Mouse (Mus musculus) lung, embryonic 15.5 days (tissue): Measurements from ENCODE around the gene Yipf7. TPM values are rescaled to one million over a fixed set of nuclear protein-coding genes. Genes with fewer than 3 reads are reported as not detected.

Experiments used
- ATAC-seq: fragments of 200-750 bp; cut with Nextera tagmentation; 2 replicates; pipeline ENCODE4 v1.8.0; 2017; ENCODE audit warnings: moderate number of reproducible peaks, borderline replicate concordance; ENCODE audit not compliant: low FRiP score, low TSS enrichment; ENCODE audit errors: extremely low read depth
- H3K27ac ChIP-seq: fragments of 300-500 bp; sonication (generic); 2 replicates; pipeline ENCODE4 v1.5.1; 2015; ENCODE audit warnings: moderate library complexity, mild to moderate bottlenecking, inconsistent platforms
- H3K27me3 ChIP-seq: fragments of 300-500 bp; sonication (generic); 2 replicates; pipeline ENCODE4 v1.6.1; 2015; ENCODE audit warnings: inconsistent platforms
- H3K36me3 ChIP-seq: fragments of 300-500 bp; sonication (generic); 2 replicates; pipeline ENCODE4 v1.6.1; 2015; ENCODE audit warnings: inconsistent platforms
- H3K4me1 ChIP-seq: fragments of 300-500 bp; sonication (generic); 2 replicates; pipeline ENCODE4 v1.6.1; 2015; ENCODE audit warnings: inconsistent platforms
- H3K4me2 ChIP-seq: fragments of 300-500 bp; sonication (generic); 2 replicates; pipeline ENCODE4 v1.6.1; 2015; ENCODE audit warnings: inconsistent platforms, mild to moderate bottlenecking, moderate library complexity
- H3K4me3 ChIP-seq: fragments of 300-500 bp; sonication (generic); 2 replicates; pipeline ENCODE4 v1.5.1; 2015; ENCODE audit warnings: mild to moderate bottlenecking, inconsistent platforms
- H3K9ac ChIP-seq: fragments of 300-500 bp; sonication (generic); 2 replicates; pipeline ENCODE4 v1.6.1; 2015; ENCODE audit warnings: inconsistent platforms
- H3K9me3 ChIP-seq: fragments of 300-500 bp; sonication (generic); 2 replicates; pipeline ENCODE4 v1.6.1; 2016; ENCODE audit warnings: inconsistent platforms
- WGBS: fragments of 180-500 bp; shearing (Covaris S2); methylation state at CpG from one replicate; pipeline ENCODE4 v1.1.7; 2015; 5-methylcytosine and 5-hydroxymethylcytosine counted together
- polyA plus RNA-seq: library from polyadenylated mRNA; unstranded; fragments of >200 nt; fragmentation: Nextera tagmentation; extraction: Ambion mirVana; gene quantifications from 2 replicates; pipeline ENCODE4 v1.2.1, GENCODE M21; 2015

The Yipf7 gene
- polyA plus RNA-seq, result 0.43 and 1.8 TPM in 2 replicates

- no peak within 1 kb of the TSS for H3K4me3 ChIP-seq
Measured at GRCm38 (mm10) chr5:69542489-69542888, at the start of gene Yipf7. Gene Yipf7 (minus strand): TSS chr5:69542648.

GRCm38 (mm10) chr5:69591640-69592461 is 49.4 kb upstream of the Yipf7 start, which contains the start of gene Gnpda2:
Gene Gnpda2 (minus strand): TSS chr5:69592340.
- no peaks in the 10 kb centered on the region for H3K9me3 ChIP-seq
- H3K4me1 ChIP-seq, result peaks cover 6% of the 10 kb centered on the region; the same call in 1 of the 2 replicates
- peak within 1 kb of the TSS; percentile 75 for H3K27ac ChIP-seq
- H3K9ac ChIP-seq, result peak within 1 kb of the TSS; percentile 82
- H3K36me3 ChIP-seq, result no peaks in the 10 kb centered on the region
- H3K4me2 ChIP-seq, result peak within 1 kb of the TSS; percentile 78
- H3K27me3 ChIP-seq, result no peaks in the 10 kb centered on the region
- WGBS, result 3% methylated on average over 42 of the region's 42 CpGs
- peak; percentile 95 for ATAC-seq
- peak within 1 kb of the TSS; percentile 85 for H3K4me3 ChIP-seq

More at GRCm38 (mm10) chr5:69542489-69542888, at the start of gene Yipf7:
- no peak within 1 kb of the TSS for H3K4me2 ChIP-seq
- no peak within 1 kb of the TSS for H3K27ac ChIP-seq
- H3K27me3 ChIP-seq, result no peaks in the 10 kb centered on the region
- H3K36me3 ChIP-seq, result no peaks in the 10 kb centered on the region
- no peaks in the 10 kb centered on the region for H3K9me3 ChIP-seq
- H3K9ac ChIP-seq, result no peak within 1 kb of the TSS
- ATAC-seq, result no peak
- WGBS, result 51% methylated on average over 4 of the region's 4 CpGs
- no peaks in the 10 kb centered on the region for H3K4me1 ChIP-seq

DNA sequence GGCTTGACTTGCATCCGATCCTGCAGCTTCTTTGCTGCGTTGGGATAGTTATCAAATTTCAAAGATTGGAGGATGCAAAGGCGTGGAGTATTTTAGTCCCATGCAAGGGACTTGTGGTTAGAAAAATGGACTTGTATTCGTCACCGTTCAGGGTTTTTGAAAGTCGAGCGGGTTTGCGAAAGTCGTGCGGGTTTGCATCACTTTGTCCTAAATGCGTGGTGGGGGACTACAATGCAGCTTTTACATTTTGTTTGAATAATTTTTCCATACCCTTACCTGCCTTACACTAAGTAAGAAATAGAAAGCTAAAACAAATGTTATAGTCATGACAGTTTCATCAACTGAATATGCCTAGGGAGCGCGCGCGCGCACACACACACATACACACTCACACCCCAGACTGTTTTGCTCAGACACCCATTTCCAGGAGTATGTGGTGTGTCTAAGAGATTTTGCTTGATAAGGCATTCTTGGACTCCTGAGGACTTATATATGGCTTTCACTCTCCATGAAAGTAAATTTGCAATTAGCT is 15.0 kb upstream of the Yipf7 start:
- no peaks in the 10 kb centered on the region for H3K27me3 ChIP-seq
- H3K36me3 ChIP-seq, result peaks cover 16% of the 10 kb centered on the region
- peak overlapping the region; percentile 74 for H3K27ac ChIP-seq
- H3K4me2 ChIP-seq, result peak overlapping the region; percentile 59
- H3K9me3 ChIP-seq, result no peaks in the 10 kb centered on the region
- peak overlapping the region; percentile 79 for H3K4me3 ChIP-seq
- 7% methylated on average over 16 of the region's 16 CpGs for WGBS
- no peak for ATAC-seq
- H3K4me1 ChIP-seq, result no peaks in the 10 kb centered on the region
- H3K9ac ChIP-seq, result peak overlapping the region; percentile 82

- Histone ChIP-seq H3K4me3 (peak within 1 kb of the TSS; percentile 79), H3K4me2 (peak within 1 kb of the TSS; percentile 59), H3K9ac (peak within 1 kb of the TSS; percentile 82), H3K4me1 (no peaks in the 10 kb centered on the region), H3K27me3 (no peaks in the 10 kb centered on the region), H3K36me3 (peaks cover 16% of the 10 kb centered on the region), H3K9me3 (no peaks in the 10 kb centered on the region), H3K27ac (peak within 1 kb of the TSS; percentile 74)
- WGBS, result under 1% methylated on average over 68 of the region's 72 CpGs
- ATAC-seq, result peak; percentile 93
Measured at GRCm38 (mm10) chr5:69556628-69557403, 14.4 kb upstream of the Yipf7 start, which contains the start of gene Guf1. Gene Guf1 (plus strand): TSS chr5:69556923.

- 74% methylated on average over 1 of the region's 1 CpGs for WGBS
- Histone ChIP-seq H3K4me1 (no peaks in the 10 kb centered on the region), H3K9ac (no peak overlapping the region), H3K4me3 (no peak overlapping the region), H3K9me3 (no peaks in the 10 kb centered on the region), H3K27ac (no peak overlapping the region), H3K36me3 (no peaks in the 10 kb centered on the region), H3K4me2 (no peak overlapping the region), H3K27me3 (no peaks in the 10 kb centered on the region)
- no peak for ATAC-seq
Measured at GRCm38 (mm10) chr5:69541680-69542079, 768 bp downstream of the Yipf7 start.

DNA sequence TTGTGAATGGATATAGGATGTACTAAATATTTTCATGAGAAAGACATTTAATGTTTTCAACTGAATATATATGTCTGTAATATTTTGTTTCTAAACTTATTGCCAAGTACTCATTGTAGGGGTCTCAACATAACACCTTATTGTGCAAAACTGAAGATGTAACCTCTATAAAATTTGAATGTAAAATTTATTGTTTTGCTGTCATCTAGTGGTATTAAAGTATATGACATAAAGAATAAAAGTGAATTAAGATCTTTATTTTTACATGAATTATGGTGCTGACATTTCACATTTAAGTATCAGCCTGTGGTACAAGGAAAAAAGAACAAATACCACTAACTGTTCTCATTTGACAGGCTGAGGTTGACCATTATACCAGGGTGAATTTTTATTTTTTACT is 18.5 kb downstream of the Yipf7 start:
- Histone ChIP-seq H3K9me3 (no peaks in the 10 kb centered on the region), H3K36me3 (no peaks in the 10 kb centered on the region), H3K9ac (no peak overlapping the region), H3K27ac (no peak overlapping the region), H3K27me3 (no peaks in the 10 kb centered on the region), H3K4me1 (no peaks in the 10 kb centered on the region), H3K4me2 (no peak overlapping the region), H3K4me3 (no peak overlapping the region)
- ATAC-seq, result no peak

DNA sequence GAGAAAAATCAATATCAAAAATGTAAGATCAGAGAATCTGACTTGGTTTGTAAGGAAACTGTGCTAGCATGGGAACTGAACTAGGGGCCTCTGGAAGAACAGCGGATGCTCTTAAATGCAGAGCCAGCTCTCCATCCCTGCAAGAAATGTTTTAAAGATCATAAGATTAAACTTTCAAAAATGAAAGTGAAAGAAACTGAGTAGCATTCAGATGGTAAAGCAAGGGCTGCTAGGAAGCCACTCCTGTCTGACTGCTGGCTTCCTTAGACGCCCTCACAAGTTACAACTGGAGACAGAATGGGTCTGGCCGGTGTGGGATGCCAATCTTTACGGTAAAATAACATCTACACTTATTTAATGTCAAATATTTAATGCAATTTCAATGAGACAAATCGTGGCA is 20.4 kb downstream of the Yipf7 start:
- Histone ChIP-seq H3K4me2 (no peak overlapping the region), H3K4me1 (no peaks in the 10 kb centered on the region), H3K27ac (no peak overlapping the region), H3K27me3 (no peaks in the 10 kb centered on the region), H3K9me3 (no peaks in the 10 kb centered on the region), H3K36me3 (no peaks in the 10 kb centered on the region), H3K9ac (no peak overlapping the region), H3K4me3 (no peak overlapping the region)
- WGBS, result 57% methylated on average over 5 of the region's 5 CpGs
- ATAC-seq, result no peak

DNA sequence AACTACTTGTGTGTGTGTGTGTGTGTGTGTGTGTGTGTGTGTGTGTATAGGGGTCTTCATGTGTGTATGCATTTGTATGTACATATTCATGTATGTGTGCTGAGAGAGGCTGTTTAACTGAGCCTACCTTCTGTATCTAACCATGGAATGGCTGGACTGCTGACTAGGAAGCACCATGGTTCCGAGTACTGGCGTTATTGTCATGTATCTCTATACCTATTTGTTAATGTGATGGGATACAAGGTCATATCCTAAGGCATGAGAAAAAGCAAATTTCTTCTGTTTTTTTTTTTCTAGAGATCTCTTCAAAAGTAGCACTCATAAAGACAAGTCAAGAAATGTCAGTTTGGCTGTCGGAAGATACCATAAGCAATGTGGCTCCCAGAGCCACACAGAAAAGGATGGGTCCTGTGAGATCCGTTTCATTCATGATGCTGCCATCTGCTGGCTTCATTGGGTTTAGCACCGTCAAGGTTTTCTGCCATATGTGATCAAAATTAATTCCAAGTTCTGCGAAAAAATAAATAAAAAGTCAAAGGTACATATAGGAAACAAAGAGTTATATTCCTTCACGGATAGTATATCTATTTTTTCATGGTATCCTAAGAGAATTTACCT is 21.7 kb downstream of the Yipf7 start:
- Histone ChIP-seq H3K4me2 (no peak overlapping the region), H3K4me1 (no peaks in the 10 kb centered on the region), H3K9me3 (no peaks in the 10 kb centered on the region), H3K4me3 (no peak overlapping the region), H3K9ac (no peak overlapping the region), H3K27ac (no peak overlapping the region), H3K27me3 (no peaks in the 10 kb centered on the region), H3K36me3 (no peaks in the 10 kb centered on the region)
- 30% methylated on average over 7 of the region's 7 CpGs for WGBS
- no peak for ATAC-seq

DNA sequence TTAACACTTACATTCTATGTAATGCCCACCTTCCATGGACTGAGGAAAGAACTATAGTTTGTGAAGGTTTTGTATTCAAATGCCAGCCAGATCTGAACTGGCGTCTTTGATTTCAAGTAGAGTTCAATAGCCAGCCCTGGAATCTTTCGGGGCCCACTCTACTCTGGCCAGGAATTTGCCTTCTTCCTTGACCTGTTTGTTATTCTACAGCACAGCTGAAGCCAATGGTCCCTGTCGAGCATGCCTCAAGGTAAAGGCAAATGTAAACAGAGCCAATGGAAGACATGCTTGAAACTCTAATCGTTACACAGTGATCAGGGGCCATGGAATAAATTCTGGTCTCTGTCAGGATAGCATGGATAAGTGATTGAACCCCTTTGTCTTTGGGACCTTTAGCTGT is 30.2 kb downstream of the Yipf7 start:
- no peak overlapping the region for H3K4me2 ChIP-seq
- no peak for ATAC-seq
- H3K4me1 ChIP-seq, result no peaks in the 10 kb centered on the region
- no peak overlapping the region for H3K4me3 ChIP-seq
- no peak overlapping the region for H3K9ac ChIP-seq
- no peaks in the 10 kb centered on the region for H3K36me3 ChIP-seq
- no peak overlapping the region for H3K27ac ChIP-seq
- 28% methylated on average over 4 of the region's 4 CpGs for WGBS
- H3K9me3 ChIP-seq, result no peaks in the 10 kb centered on the region
- no peaks in the 10 kb centered on the region for H3K27me3 ChIP-seq

DNA sequence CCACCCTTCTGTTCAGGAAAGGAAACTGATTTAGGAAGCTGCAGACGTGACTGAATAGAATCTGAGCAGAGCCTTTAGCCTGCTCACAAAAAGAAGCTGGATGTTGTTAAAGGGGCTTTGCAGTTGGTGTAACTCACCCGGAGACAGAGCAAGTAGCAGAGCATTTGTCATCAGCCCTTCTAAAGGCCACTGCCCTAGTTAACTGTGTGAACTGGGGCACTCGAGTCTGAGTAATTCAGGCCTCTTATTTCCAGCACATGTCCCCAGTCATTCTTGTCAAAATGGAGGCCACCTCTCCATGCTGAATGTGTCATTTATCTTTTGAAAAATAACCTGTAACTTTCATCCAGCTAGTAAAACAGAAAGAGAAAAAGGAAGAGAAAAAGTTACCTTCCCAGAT is 30.8 kb downstream of the Yipf7 start:
- H3K4me1 ChIP-seq, result no peaks in the 10 kb centered on the region
- 39% methylated on average over 3 of the region's 3 CpGs for WGBS
- no peak for ATAC-seq
- no peak overlapping the region for H3K27ac ChIP-seq
- no peak overlapping the region for H3K4me3 ChIP-seq
- no peaks in the 10 kb centered on the region for H3K36me3 ChIP-seq
- no peaks in the 10 kb centered on the region for H3K27me3 ChIP-seq
- no peaks in the 10 kb centered on the region for H3K9me3 ChIP-seq
- no peak overlapping the region for H3K9ac ChIP-seq
- no peak overlapping the region for H3K4me2 ChIP-seq

DNA sequence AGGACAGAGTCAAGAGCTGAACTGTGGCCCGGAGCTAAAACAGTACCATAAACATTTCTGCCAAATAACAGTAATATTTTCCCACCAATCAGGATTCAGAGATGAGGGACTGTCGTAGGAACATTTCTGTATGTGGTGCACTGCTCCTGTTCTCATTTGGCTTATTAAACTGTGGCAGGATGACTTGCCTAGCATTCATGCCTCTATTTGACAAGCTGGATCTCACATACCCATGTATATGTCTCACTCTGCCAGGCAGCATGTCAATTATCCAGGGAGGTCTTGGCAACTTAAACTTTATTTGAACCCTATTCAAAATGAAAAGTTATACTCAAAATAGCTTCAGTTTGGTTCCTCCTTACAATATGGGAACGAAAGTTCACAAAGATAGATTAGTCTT is 35.4 kb downstream of the Yipf7 start:
- Histone ChIP-seq H3K4me2 (no peak overlapping the region), H3K27ac (no peak overlapping the region), H3K4me1 (no peaks in the 10 kb centered on the region), H3K27me3 (no peaks in the 10 kb centered on the region), H3K36me3 (no peaks in the 10 kb centered on the region), H3K9ac (no peak overlapping the region), H3K9me3 (no peaks in the 10 kb centered on the region), H3K4me3 (no peak overlapping the region)
- ATAC-seq, result no peak
- WGBS, result 60% methylated on average over 3 of the region's 3 CpGs
